Mouse (Mus musculus): ENCODE data around the gene Alpl.

The Alpl gene

GRCm38 (mm10) chr4:137698076-137698985 lies 97.9 kb downstream of the Alpl start:
- in situ Hi-C loops (cut with MboI; ENCODE audit: unreplicated experiment in 2 of 2): loop anchor here (25.0 kb wide), 2 partner anchors 261 to 714 kb away; partner anchors contain the start of gene Cela3b (in 1 of the 2)

DNA sequence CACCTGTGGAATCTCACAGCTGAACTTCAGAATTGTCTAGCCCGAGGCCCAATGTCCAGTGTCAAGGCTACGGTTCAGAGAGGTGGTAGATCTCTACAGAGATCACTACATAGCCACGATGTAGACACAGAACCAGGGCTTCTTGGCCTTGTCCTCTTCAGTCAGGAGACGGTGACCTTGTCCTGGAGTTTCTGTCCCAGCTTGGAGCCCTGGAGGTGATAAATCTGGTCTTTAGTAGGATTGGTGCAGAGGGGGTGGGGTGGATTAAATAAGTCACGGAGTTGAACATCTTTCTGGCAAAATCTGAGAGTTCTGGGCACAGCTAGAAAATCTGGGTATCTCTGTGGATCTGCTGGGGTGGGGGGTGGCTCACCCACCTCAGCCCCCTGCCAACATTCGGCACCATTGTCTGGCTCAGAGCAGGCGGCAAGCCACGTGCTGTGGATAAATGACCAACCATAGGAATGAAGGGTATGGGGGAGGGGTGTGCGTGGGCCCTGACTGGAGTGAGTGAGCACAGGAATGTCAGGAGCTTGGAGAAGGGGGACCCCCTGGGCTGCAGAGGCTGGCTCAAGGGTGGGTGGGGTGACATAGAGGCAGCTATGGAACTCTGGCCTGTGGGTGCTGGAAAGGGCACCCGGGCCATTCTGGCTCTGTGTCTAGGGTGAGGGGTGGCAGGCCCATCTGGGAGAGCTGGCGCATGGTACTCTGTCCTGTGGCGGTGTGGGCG lies 98.9 kb downstream of the Alpl start:
- in situ Hi-C loops (cut with MboI; ENCODE audit: unreplicated experiment in 2 of 2): loop anchor here (25.0 kb wide), 2 partner anchors 260 to 715 kb away; partner anchors contain the start of gene Cela3b (in 1 of the 2)

- in situ Hi-C loops (cut with MboI; ENCODE audit: unreplicated experiment in 2 of 2): loop anchor here (25.0 kb wide), 2 partner anchors 259 to 716 kb away; partner anchors contain the start of gene Cela3b (in 1 of the 2)
Measured at GRCm38 (mm10) chr4:137695900-137696299, 100.3 kb downstream of the Alpl start.

- in situ Hi-C loops (cut with MboI; ENCODE audit: unreplicated experiment in 2 of 2): loop anchor here (25.0 kb wide), 2 partner anchors 258 to 717 kb away; partner anchors contain the start of gene Cela3b (in 1 of the 2)
Measured at GRCm38 (mm10) chr4:137695300-137695699, 100.9 kb downstream of the Alpl start.

GRCm38 (mm10) chr4:137692107-137692902 lies 103.9 kb downstream of the Alpl start:
- in situ Hi-C loops (cut with MboI; ENCODE audit: unreplicated experiment in 2 of 2): loop anchor here (25.0 kb wide), 2 partner anchors 255 to 720 kb away; partner anchors contain the start of gene Cela3b (in 1 of the 2)

Data from v-Abl transformed pro-B cells (cell line).